Mouse (Mus musculus) heart, embryonic 10.5 days (tissue): ENCODE measurements around the gene Apobec3. TPM values are rescaled to one million over a fixed set of nuclear protein-coding genes. Genes with fewer than 3 reads are reported as not detected.
"Not testable (repeated sequence)": the region's sequence is repeated elsewhere in the genome, so short reads cannot be mapped to it uniquely, and the experiment has no call there.

Source experiments
- DNase-seq: peaks from one replicate; pipeline ENCODE4 v3.0.0-alpha.2; 2017; ENCODE audit warnings: low spot score
- H3K27ac ChIP-seq: fragments of 300-500 bp; sonication (generic); 2 replicates; pipeline ENCODE4 v1.5.1; 2016; ENCODE audit warnings: mild to moderate bottlenecking
- H3K27me3 ChIP-seq: fragments of 300-500 bp; sonication (generic); 2 replicates; pipeline ENCODE4 v1.6.1; 2016; ENCODE audit warnings: mild to moderate bottlenecking; ENCODE audit not compliant: poor library complexity, insufficient read depth, severe bottlenecking
- H3K36me3 ChIP-seq: fragments of 300-500 bp; sonication (generic); 2 replicates; pipeline ENCODE4 v1.6.1; 2016; ENCODE audit warnings: mild to moderate bottlenecking, moderate library complexity
- H3K4me1 ChIP-seq: fragments of 300-500 bp; sonication (generic); 2 replicates; pipeline ENCODE4 v1.6.1; 2016; ENCODE audit warnings: mild to moderate bottlenecking
- H3K4me3 ChIP-seq: fragments of 300-500 bp; sonication (generic); 2 replicates; pipeline ENCODE4 v1.5.1; 2016; ENCODE audit warnings: mild to moderate bottlenecking, moderate library complexity
- H3K9me3 ChIP-seq: fragments of 300-500 bp; sonication (generic); 2 replicates; pipeline ENCODE4 v1.6.1; 2016; ENCODE audit warnings: mild to moderate bottlenecking, moderate library complexity
- WGBS: fragments of 180-500 bp; shearing (Covaris S2); methylation state at CpG from one replicate; pipeline ENCODE4 v1.1.7; 2016; 5-methylcytosine and 5-hydroxymethylcytosine counted together
- polyA plus RNA-seq: library from polyadenylated mRNA; unstranded; fragments of >200 nt; fragmentation: Nextera tagmentation; extraction: Ambion mirVana; gene quantifications from 2 replicates; pipeline ENCODE4 v1.2.1, GENCODE M21; 2016

The Apobec3 gene
- polyA plus RNA-seq, 1 experiment from 2014 or later, result 10.2 TPM

- Histone ChIP-seq H3K9me3 (no peaks in the 10 kb centered on the region), H3K27ac (no peak overlapping the region), H3K4me3 (peak overlapping the region; percentile 22), H3K4me1 (peaks cover 16% of the 10 kb centered on the region; the same call in 1 of the 2 replicates), H3K36me3 (no peaks in the 10 kb centered on the region), H3K27me3 (peaks cover 69% of the 10 kb centered on the region)
- DNase-seq, result no peak
- 1% methylated on average over 22 of the region's 22 CpGs for WGBS
These were observed 42.4 kb downstream of the Apobec3 start for GRCm38 (mm10) chr15:79933670-79934514.

- H3K9me3 ChIP-seq, result no peaks in the 10 kb centered on the region
- peaks cover 16% of the 10 kb centered on the region; the same call in 1 of the 2 replicates for H3K4me1 ChIP-seq
- DNase-seq, result no peak
- no peaks in the 10 kb centered on the region for H3K36me3 ChIP-seq
- WGBS, result 5% methylated on average over 10 of the region's 10 CpGs
- H3K4me3 ChIP-seq, result no peak overlapping the region
- H3K27me3 ChIP-seq, result peaks cover 60% of the 10 kb centered on the region
- H3K27ac ChIP-seq, result no peak overlapping the region
These were observed 43.3 kb downstream of the Apobec3 start for GRCm38 (mm10) chr15:79934776-79935175.

GRCm38 (mm10) chr15:79935654-79936373, 44.4 kb downstream of the Apobec3 start:
- peaks cover 16% of the 10 kb centered on the region; the same call in 1 of the 2 replicates for H3K4me1 ChIP-seq
- H3K27ac ChIP-seq, result no peak overlapping the region
- no peaks in the 10 kb centered on the region for H3K9me3 ChIP-seq
- H3K27me3 ChIP-seq, result peaks cover 50% of the 10 kb centered on the region
- H3K36me3 ChIP-seq, result no peaks in the 10 kb centered on the region
- H3K4me3 ChIP-seq, result no peak overlapping the region
- 27% methylated on average over 9 of the region's 9 CpGs for WGBS
- no peak for DNase-seq

DNA sequence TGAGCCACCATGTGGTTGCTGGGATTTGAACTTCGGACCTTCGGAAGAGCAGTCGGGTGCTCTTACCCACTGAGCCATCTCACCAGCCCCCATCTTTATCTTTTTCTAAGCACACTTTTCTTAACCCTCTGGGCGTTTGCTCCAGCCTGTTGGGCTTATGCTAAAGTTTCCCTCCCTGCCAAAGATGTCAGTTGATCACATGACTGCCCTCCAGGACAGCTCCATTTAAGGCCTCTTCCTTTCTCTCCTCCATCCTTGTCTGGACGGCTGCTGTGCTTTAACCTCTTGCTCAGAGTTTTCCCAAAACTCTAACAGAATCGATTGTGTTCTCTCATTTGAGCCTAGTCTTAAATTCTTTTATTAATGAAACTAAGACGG, 44.9 kb downstream of the Apobec3 start:
- H3K4me1 ChIP-seq, result peaks cover 16% of the 10 kb centered on the region; the same call in 1 of the 2 replicates
- no peak for DNase-seq
- no peaks in the 10 kb centered on the region for H3K36me3 ChIP-seq
- H3K27me3 ChIP-seq, result peaks cover 45% of the 10 kb centered on the region
- 62% methylated on average over 7 of the region's 7 CpGs for WGBS
- no peaks in the 10 kb centered on the region for H3K9me3 ChIP-seq
- no peak overlapping the region for H3K27ac ChIP-seq
- H3K4me3 ChIP-seq, result no peak overlapping the region

DNA sequence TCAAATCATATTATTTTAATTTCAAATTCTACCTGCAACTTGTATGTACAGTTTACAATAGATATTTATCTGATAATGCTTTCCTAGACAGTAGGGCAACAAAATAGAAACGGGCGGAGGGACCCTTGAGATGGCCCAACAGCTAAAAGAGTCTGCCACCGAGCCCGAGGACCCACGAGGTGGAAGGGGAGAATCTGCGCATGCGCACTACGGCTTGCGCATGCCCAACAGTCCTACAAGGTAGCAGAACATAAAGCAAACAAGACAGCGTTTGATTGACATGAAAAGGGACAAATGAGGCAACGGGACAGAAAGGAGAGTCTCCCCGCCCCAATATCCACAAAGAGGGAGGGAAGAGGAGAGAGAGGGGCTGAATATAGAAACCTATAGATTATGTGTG, 47.6 kb downstream of the Apobec3 start:
- Histone ChIP-seq H3K27me3 (peaks cover 28% of the 10 kb centered on the region), H3K9me3 (no peaks in the 10 kb centered on the region), H3K4me1 (no peaks in the 10 kb centered on the region), H3K27ac (no peak overlapping the region), H3K36me3 (no peaks in the 10 kb centered on the region), H3K4me3 (no peak overlapping the region)
- 91% methylated on average over 12 of the region's 12 CpGs for WGBS
- DNase-seq, result no peak

GRCm38 (mm10) chr15:79939501-79939900, 48.0 kb downstream of the Apobec3 start:
- H3K36me3 ChIP-seq, H3K4me3 ChIP-seq, DNase-seq, H3K4me1 ChIP-seq, H3K9me3 ChIP-seq, H3K27ac ChIP-seq: not testable (repeated sequence)
- peaks cover 28% of the 10 kb centered on the region for H3K27me3 ChIP-seq
- WGBS, result 86% methylated on average over 6 of the region's 7 CpGs

DNA sequence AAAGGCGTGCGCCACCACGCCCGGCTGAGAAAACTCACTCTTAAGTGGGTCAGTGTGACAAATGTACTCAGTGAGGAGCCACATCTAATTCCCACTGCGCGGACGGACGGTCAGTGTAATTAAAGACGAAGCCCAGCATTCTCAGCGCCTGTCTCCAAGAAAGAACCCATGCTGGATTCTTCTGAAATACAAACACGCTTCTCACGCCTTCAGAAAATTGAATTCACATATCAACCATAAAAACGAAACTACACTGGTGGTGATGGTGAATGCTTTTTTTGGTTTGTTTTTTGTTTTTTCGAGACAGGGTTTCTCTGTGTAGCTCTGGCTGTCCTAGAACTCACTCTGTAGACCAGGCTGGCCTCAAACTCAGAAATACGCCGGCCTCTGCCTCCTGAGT, 48.5 kb downstream of the Apobec3 start:
- 86% methylated on average over 16 of the region's 16 CpGs for WGBS

DNA sequence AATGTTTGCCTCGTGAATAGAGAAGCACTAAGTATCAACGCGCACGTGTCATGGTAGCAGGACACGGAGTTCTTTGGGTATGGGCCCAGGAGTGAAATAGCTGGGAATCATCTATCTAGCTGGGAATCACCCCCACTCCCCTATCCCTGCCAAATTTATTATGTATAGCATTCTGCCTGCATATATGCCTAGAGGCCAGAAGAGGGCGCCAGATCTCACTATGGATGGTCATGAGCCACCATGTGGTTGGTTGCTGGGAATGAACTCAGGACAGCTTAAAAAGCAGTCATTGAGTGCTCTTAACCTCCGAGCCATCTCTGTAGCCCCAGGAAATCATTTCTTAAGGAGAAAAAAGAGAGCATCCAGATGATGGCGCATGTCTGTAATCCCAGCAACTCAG, 49.5 kb downstream of the Apobec3 start:
- no peaks in the 10 kb centered on the region for H3K36me3 ChIP-seq
- no peaks in the 10 kb centered on the region for H3K9me3 ChIP-seq
- no peak overlapping the region for H3K4me3 ChIP-seq
- H3K27ac ChIP-seq, result no peak overlapping the region
- 16% methylated on average over 8 of the region's 8 CpGs for WGBS
- DNase-seq, result no peak
- peaks cover 21% of the 10 kb centered on the region for H3K27me3 ChIP-seq
- no peaks in the 10 kb centered on the region for H3K4me1 ChIP-seq

More for the DNA sequence above, 48.5 kb downstream of the Apobec3 start:
- H3K4me3 ChIP-seq, result no peak overlapping the region
- peaks cover 28% of the 10 kb centered on the region for H3K27me3 ChIP-seq
- H3K4me1 ChIP-seq, result no peaks in the 10 kb centered on the region
- no peak overlapping the region for H3K27ac ChIP-seq
- DNase-seq, result no peak
- no peaks in the 10 kb centered on the region for H3K36me3 ChIP-seq
- no peaks in the 10 kb centered on the region for H3K9me3 ChIP-seq

- 84% methylated on average over 6 of the region's 6 CpGs for WGBS
- Histone ChIP-seq H3K27ac (no peak overlapping the region), H3K27me3 (peaks cover 21% of the 10 kb centered on the region), H3K9me3 (no peaks in the 10 kb centered on the region), H3K4me1 (peaks cover 5% of the 10 kb centered on the region; the same call in 1 of the 2 replicates), H3K4me3 (no peak overlapping the region), H3K36me3 (no peaks in the 10 kb centered on the region)
- DNase-seq, result no peak
These were observed 51.1 kb downstream of the Apobec3 start for GRCm38 (mm10) chr15:79942541-79942940.

- Histone ChIP-seq H3K4me1 (peaks cover 5% of the 10 kb centered on the region; the same call in 1 of the 2 replicates), H3K4me3 (no peak overlapping the region), H3K27ac (no peak overlapping the region), H3K27me3 (peaks cover 21% of the 10 kb centered on the region), H3K9me3 (no peaks in the 10 kb centered on the region), H3K36me3 (no peaks in the 10 kb centered on the region)
- WGBS, result 80% methylated on average over 3 of the region's 3 CpGs
- DNase-seq, result no peak
These were observed 52.1 kb downstream of the Apobec3 start for GRCm38 (mm10) chr15:79943584-79943983.

DNA sequence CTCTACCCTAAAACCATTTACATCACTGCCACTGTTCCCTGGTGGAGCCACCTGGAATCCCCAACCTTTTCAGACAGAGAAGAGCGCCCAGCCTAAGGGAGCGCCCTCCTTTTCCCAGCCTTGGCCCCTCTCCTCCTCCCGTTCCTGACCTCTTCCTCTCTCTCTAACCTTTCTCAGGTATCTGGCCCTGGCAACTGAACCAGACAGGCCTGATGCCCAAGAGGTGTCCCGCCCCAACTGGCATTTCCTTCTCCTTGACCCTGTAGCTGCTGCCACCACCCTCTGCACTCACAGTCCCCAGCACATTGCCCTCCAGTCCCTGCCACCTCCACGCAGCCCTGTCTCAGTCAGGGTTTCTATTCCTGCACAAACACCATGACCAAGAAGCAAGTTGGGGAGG, 53.5 kb downstream of the Apobec3 start:
- WGBS, result 80% methylated on average over 5 of the region's 5 CpGs
- no peak overlapping the region for H3K27ac ChIP-seq
- peaks cover 14% of the 10 kb centered on the region for H3K4me1 ChIP-seq
- DNase-seq, result no peak
- no peaks in the 10 kb centered on the region for H3K36me3 ChIP-seq
- no peak overlapping the region for H3K4me3 ChIP-seq
- H3K9me3 ChIP-seq, result no peaks in the 10 kb centered on the region
- H3K27me3 ChIP-seq, result peaks cover 21% of the 10 kb centered on the region

DNA sequence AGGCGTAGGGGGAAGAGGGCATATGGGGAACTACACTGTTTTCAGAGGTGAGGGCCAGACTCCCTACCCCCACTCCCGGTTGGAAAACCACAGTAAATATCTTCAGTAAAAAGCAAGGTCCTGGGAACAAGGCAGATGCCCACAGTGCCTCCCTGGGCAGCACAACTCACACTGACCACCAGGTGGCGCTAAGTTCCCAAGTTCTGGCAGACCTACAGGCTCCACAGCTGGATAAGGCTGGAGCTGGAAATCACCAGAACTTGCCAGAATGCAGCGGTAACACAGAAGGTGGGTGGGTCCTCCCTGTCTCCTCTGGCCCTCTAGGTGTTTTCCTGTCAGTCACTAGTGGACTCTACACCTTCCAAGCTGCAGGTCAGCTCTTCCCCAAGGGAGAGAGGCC, 54.6 kb downstream of the Apobec3 start:
- Histone ChIP-seq H3K27ac (no peak overlapping the region), H3K36me3 (no peaks in the 10 kb centered on the region), H3K4me1 (peaks cover 24% of the 10 kb centered on the region), H3K4me3 (no peak overlapping the region), H3K27me3 (peaks cover 21% of the 10 kb centered on the region), H3K9me3 (no peaks in the 10 kb centered on the region)
- DNase-seq, result peak; percentile 93
- 9% methylated on average over 4 of the region's 4 CpGs for WGBS

DNA sequence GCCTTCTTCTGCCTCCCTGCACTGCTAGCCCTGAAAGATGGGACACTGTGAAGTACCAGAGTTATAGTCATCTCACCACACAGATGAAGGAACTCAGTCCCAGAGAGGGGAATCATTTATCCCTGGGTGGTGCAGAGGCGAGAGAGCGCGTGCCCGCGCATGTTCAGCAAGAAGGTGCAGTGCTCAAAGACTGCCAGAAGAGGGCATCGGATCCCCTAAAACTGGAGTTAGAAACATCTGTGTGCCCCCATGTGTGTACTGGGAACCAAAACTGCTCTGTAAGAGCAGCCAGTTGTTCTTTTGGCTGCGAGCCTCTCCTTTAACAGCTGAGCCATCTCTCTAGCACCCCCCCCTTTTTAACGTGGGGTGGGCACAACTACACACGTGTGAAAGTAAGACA, 55.3 kb downstream of the Apobec3 start:
- Histone ChIP-seq H3K4me1 (peaks cover 32% of the 10 kb centered on the region), H3K27me3 (peaks cover 21% of the 10 kb centered on the region), H3K36me3 (no peaks in the 10 kb centered on the region), H3K9me3 (no peaks in the 10 kb centered on the region), H3K27ac (no peak overlapping the region), H3K4me3 (no peak overlapping the region)
- WGBS, result 54% methylated on average over 9 of the region's 9 CpGs
- DNase-seq, result no peak
